Mouse (Mus musculus): ENCODE results near the gene Heph. TPM values are rescaled to one million over a fixed set of nuclear protein-coding genes. Genes with fewer than 3 reads are reported as not detected.
"Not testable (repeated sequence)": the region's sequence is repeated elsewhere in the genome, so short reads cannot be mapped to it uniquely, and the experiment has no call there.

Heph gene
- total RNA-seq (2021): 1 to 10 TPM; 2.5 to 2.7 TPM

DNA sequence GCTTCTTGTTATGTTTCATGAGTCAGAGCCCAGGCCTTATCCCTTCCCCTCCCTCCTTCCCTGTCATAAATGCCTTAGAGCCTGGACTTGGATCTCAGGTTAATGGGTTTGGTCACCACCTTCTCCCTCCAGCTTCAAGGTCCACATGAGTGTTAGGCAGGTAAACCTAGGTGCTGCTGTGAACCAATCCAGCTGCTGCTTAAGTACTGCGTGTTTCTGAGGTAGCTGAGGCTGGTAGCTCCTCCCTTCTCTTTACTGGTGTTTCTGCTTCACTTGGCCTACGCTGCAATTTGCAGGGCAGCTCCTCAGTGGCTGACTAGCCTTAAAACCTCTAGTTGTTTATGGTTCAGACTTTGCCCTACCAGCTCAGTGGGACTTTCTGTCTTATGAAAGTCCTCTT lies at the start of gene Heph:
TSS of gene Heph (plus strand) at position 211 of the 400 bp plus-strand sequence.
- no peak for DNase-seq
- intact Hi-C loops (cut with DNase I): no loop called here

DNA sequence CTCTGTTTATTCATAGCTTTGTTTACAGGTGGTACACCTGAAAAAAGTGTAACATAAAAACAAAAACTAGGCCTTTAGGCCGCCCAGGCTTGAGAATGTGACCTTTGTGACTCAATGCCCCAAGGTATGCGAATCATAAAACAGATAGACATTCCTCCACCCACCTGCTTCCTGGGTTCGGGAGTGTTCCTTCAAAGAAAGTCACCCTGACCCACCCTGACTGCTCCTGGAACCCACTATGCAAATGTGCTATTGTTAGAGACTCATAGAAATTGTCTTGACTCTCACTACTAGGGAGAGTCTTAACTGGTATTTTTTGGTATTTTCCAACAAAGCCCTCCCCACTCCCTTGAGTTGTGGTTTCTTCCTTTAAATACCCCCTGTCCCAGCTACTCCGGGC lies 39.8 kb upstream of the Heph start:
- intact Hi-C loops (cut with DNase I); DNase-seq: not testable (repeated sequence)

- no peak for DNase-seq
- intact Hi-C loops (cut with DNase I): no loop called here
Measured at GRCm38 (mm10) chrX:96416970-96417369, 38.2 kb upstream of the Heph start.

DNA sequence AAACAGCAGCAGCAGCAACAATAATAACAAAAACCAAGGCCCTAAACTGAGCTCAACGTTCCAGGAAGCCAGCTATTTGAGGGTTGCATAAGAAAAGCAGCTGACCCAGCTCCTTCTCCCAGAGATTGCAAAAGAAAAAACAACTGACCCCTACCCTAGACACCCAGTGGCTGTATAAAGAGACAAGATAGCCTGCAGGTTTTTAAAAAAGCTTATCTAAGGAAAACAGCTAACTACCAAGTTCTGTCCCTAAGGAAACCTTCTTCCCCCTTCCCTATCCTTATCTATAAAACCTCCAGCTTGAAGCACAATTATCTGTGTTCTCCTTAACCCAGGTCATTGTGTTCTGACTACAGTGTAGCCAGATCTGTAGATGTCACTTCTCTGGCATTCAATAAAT lies 37.4 kb upstream of the Heph start:
- intact Hi-C loops (cut with DNase I): no loop called here
- no peak for DNase-seq

DNA sequence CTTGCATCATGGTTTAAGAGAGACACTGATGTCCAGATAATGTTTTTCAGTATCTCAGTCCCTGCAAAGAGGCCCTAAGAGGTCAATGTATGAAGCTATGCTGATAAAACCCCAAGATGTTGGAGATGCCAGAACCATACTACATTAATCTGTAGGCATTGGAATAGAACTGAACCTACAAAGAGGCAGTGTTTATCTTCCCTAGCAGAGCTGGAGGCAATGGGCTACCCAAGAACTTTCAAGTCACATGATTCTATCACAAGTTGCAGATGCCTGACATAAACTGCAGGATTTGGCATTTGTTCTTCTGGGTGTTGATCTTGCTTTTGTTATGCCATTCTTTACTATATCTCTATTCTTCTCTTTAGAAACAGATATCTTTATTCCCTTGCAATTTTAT lies 35.8 kb upstream of the Heph start:
- no peak for DNase-seq
- intact Hi-C loops (cut with DNase I): no loop called here

DNA sequence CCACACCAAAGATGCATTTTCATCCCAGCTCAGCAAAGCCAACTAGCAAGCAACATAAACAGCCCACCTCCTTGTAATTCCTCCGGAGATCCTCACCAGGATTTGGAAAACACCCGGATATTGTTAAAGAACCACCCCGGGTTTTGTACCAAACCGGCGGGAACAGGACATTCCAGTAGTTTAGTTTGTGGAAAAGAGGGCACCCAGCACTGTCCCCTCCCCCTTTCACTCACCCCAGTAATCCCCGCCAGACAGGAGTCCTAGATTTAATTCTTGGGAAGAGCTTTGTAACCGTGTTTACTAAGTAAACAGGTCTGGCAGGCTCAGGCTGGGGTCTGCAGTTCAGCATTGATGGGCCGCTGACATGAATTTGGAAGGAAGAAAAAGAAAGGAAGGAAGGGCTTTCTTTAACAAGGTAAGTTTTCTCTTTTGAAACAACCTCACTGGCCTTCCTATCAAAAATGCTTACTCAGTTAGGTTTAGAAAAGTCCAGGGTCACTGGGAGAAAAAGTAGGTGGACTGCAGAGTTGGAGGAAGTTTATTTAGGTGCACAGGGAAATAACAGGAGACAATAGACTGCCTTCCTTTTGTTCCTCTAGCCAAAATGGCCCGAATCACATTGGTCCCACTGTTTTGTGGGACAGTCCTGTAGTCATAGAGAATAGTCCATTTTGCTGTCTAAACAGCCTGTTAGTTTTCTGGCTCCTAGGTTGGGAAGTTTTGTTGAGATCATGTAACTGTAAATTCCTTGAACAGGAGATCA lies 1.2 kb downstream of the Heph start, which contains the start of gene Hsf3:
TSS of gene Hsf3 (minus strand) at position 94 of the 763 bp plus-strand sequence.
- DNase-seq: peak; percentile 0

GRCm38 (mm10) chrX:96501580-96501979 lies 46.4 kb downstream of the Heph start:
- no peak for DNase-seq

More for the DNA sequence above, 1.2 kb downstream of the Heph start, which contains the start of gene Hsf3:
- intact Hi-C loops (cut with DNase I): no loop called here

More at GRCm38 (mm10) chrX:96501580-96501979, 46.4 kb downstream of the Heph start:
- intact Hi-C loops (cut with DNase I): no loop called here

Other genes with a start within 250 kb of the Heph start
- not detected for gene Vsig4, start 161.9 kb upstream of the Heph start, total RNA-seq (2021)
- gene Hsf3, start 935 bp downstream of the Heph start, total RNA-seq (2021): not detected